Mouse (Mus musculus) embryonic facial prominence, embryonic 11.5 days (tissue): ENCODE data around the gene Sprr2a3. TPM values are rescaled to one million over a fixed set of nuclear protein-coding genes. Genes with fewer than 3 reads are reported as not detected.
"Not testable (repeated sequence)": the region's sequence is repeated elsewhere in the genome, so short reads cannot be mapped to it uniquely, and the experiment has no call there.

ENCODE experiments used
- ATAC-seq: fragments of 200-750 bp; cut with Nextera tagmentation; replicated peaks from 2 replicates; pipeline ENCODE4 v1.8.0; 2017; ENCODE audit warnings: low read depth; ENCODE audit not compliant: insufficient number of reproducible peaks, low FRiP score, low TSS enrichment
- DNase-seq: peaks from one replicate; pipeline ENCODE4 v3.0.0-alpha.2; 2015; ENCODE audit warnings: low spot score
- H3K27ac ChIP-seq: fragments of 300-500 bp; sonication (generic); replicated peaks from 2 replicates; pipeline ENCODE4 v1.5.1; 2014; ENCODE audit warnings: mild to moderate bottlenecking, low read depth, low read length, control low read depth
- H3K27me3 ChIP-seq: fragments of 300-500 bp; sonication (generic); 2 replicates; pipeline ENCODE4 v1.6.1; 2014; ENCODE audit warnings: mild to moderate bottlenecking, low read length, moderate library complexity, mixed read lengths; ENCODE audit not compliant: control insufficient read depth, insufficient read depth
- H3K36me3 ChIP-seq: fragments of 300-500 bp; sonication (generic); replicated peaks from 2 replicates; pipeline ENCODE4 v1.6.1; 2014; ENCODE audit warnings: low read depth, mild to moderate bottlenecking, low read length, moderate library complexity, mixed read lengths; ENCODE audit not compliant: control insufficient read depth, insufficient read depth
- H3K4me1 ChIP-seq: fragments of 300-500 bp; sonication (generic); 2 replicates; pipeline ENCODE4 v1.6.1; 2014; ENCODE audit warnings: low read length, mixed read lengths; ENCODE audit not compliant: control insufficient read depth, insufficient read depth
- H3K4me2 ChIP-seq: fragments of 300-500 bp; sonication (generic); 2 replicates; pipeline ENCODE4 v1.6.1; 2014; ENCODE audit warnings: low read depth, mild to moderate bottlenecking, control low read depth, low read length, moderate library complexity
- H3K4me3 ChIP-seq: fragments of 300-500 bp; sonication (generic); 2 replicates; pipeline ENCODE4 v1.5.1; 2014; ENCODE audit warnings: low read depth, low read length, control low read depth
- H3K9ac ChIP-seq: fragments of 300-500 bp; sonication (generic); replicated peaks from 2 replicates; pipeline ENCODE4 v1.6.1; 2014; ENCODE audit warnings: mild to moderate bottlenecking, control low read depth, low read length
- H3K9me3 ChIP-seq: fragments of 300-500 bp; sonication (generic); replicated peaks from 2 replicates; pipeline ENCODE4 v1.6.1; 2016; ENCODE audit warnings: mild to moderate bottlenecking, low read length, inconsistent platforms, mixed read lengths; ENCODE audit not compliant: control insufficient read depth
- WGBS: fragments of 180-500 bp; shearing (Covaris S2); extraction: QIAGEN DNeasy Blood & Tissue Kit; methylation state at CpG from one replicate; pipeline ENCODE4 v1.1.7; 2014; 5-methylcytosine and 5-hydroxymethylcytosine counted together
- polyA plus RNA-seq: library from polyadenylated mRNA; unstranded; fragments of >200 nt; fragmentation: Nextera tagmentation; extraction: Ambion mirVana; gene quantifications from 2 replicates; pipeline ENCODE4 v1.2.1, GENCODE M21; 2014

Gene Sprr2a3
- not detected in 2 replicates for polyA plus RNA-seq

- not testable (repeated sequence) for H3K36me3 ChIP-seq, H3K27ac ChIP-seq, H3K27me3 ChIP-seq, H3K4me1 ChIP-seq, H3K9ac ChIP-seq, H3K4me2 ChIP-seq, H3K4me3 ChIP-seq, H3K9me3 ChIP-seq, DNase-seq, ATAC-seq
- 91% methylated on average over 1 of the region's 1 CpGs for WGBS
Measured at GRCm38 (mm10) chr3:92285101-92285500, at the start of gene Sprr2a3. TSS of gene Sprr2a3 (plus strand) at chr3:92285417.

GRCm38 (mm10) chr3:92236463-92237189 is 48.6 kb upstream of the Sprr2a3 start:
- not testable (repeated sequence) for H3K27ac ChIP-seq, H3K36me3 ChIP-seq, ATAC-seq, H3K9ac ChIP-seq, DNase-seq, H3K27me3 ChIP-seq, H3K4me2 ChIP-seq, H3K9me3 ChIP-seq, H3K4me1 ChIP-seq, H3K4me3 ChIP-seq
- no CpG with 5 or more reads among the region's 5 CpGs for WGBS

GRCm38 (mm10) chr3:92238736-92239135 is 46.5 kb upstream of the Sprr2a3 start:
- H3K4me2 ChIP-seq, H3K9ac ChIP-seq, H3K27me3 ChIP-seq, ATAC-seq, H3K9me3 ChIP-seq, H3K4me3 ChIP-seq, H3K36me3 ChIP-seq, H3K4me1 ChIP-seq, H3K27ac ChIP-seq, DNase-seq: not testable (repeated sequence)

- H3K4me1 ChIP-seq, H3K27me3 ChIP-seq, H3K4me2 ChIP-seq, H3K36me3 ChIP-seq, H3K4me3 ChIP-seq, H3K27ac ChIP-seq, H3K9me3 ChIP-seq, DNase-seq, H3K9ac ChIP-seq: not testable (repeated sequence)
- WGBS, result no CpG with 5 or more reads among the region's 1 CpGs
- peak; percentile 52; the same call in 1 of the 2 replicates for ATAC-seq
Measured at GRCm38 (mm10) chr3:92239197-92239596, 46.0 kb upstream of the Sprr2a3 start.

GRCm38 (mm10) chr3:92244833-92245232 is 40.4 kb upstream of the Sprr2a3 start:
- not testable (repeated sequence) for DNase-seq, ATAC-seq

GRCm38 (mm10) chr3:92246245-92246644 is 39.0 kb upstream of the Sprr2a3 start:
- not testable (repeated sequence) for H3K4me2 ChIP-seq, H3K36me3 ChIP-seq, H3K9me3 ChIP-seq, H3K9ac ChIP-seq, H3K4me1 ChIP-seq, H3K27ac ChIP-seq, H3K4me3 ChIP-seq, DNase-seq, H3K27me3 ChIP-seq, ATAC-seq
- no CpG with 5 or more reads among the region's 10 CpGs for WGBS

More at GRCm38 (mm10) chr3:92244833-92245232, 40.4 kb upstream of the Sprr2a3 start:
- not testable (repeated sequence) for H3K9me3 ChIP-seq, H3K4me3 ChIP-seq, H3K4me1 ChIP-seq, H3K9ac ChIP-seq, H3K27me3 ChIP-seq, H3K36me3 ChIP-seq, H3K27ac ChIP-seq, H3K4me2 ChIP-seq

GRCm38 (mm10) chr3:92248494-92248893 is 36.7 kb upstream of the Sprr2a3 start:
- H3K27me3 ChIP-seq, ATAC-seq: not testable (repeated sequence)

GRCm38 (mm10) chr3:92250450-92250849 is 34.8 kb upstream of the Sprr2a3 start:
- H3K4me2 ChIP-seq, H3K9me3 ChIP-seq, H3K4me3 ChIP-seq, H3K36me3 ChIP-seq, H3K4me1 ChIP-seq, ATAC-seq, H3K27ac ChIP-seq, H3K27me3 ChIP-seq, H3K9ac ChIP-seq, DNase-seq: not testable (repeated sequence)
- 88% methylated on average over 1 of the region's 2 CpGs for WGBS

More at GRCm38 (mm10) chr3:92248494-92248893, 36.7 kb upstream of the Sprr2a3 start:
- H3K4me2 ChIP-seq, H3K9me3 ChIP-seq, H3K27ac ChIP-seq, H3K4me3 ChIP-seq, H3K9ac ChIP-seq, H3K4me1 ChIP-seq, H3K36me3 ChIP-seq, DNase-seq: not testable (repeated sequence)
